Mouse (Mus musculus): Measurements from ENCODE around the gene Hyou1.
"Not testable (repeated sequence)": the region's sequence is repeated elsewhere in the genome, so short reads cannot be mapped to it uniquely, and the experiment has no call there.

Gene Hyou1

DNA sequence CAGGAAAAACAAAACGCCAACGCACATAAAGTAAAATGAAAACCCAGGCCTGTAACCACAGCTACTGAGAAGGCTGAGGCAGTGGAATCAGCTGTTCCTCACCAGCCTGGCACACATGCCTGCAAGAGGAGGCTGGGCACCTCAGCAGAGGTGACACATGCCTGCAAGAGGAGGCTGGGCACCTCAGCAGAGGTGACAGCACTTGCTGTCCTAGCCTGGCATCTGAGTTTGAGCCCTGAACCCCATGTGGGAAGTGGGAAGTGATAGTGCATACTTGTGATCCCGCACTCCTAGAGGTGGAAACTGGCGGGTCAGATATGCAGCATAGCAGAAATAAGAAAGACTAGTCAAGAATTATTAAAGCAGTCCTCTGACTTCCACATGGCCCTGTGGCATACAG is 27.9 kb upstream of the Hyou1 start:
- DNase-seq (ENCODE audit: low read depth, low spot score) = no peak

DNA sequence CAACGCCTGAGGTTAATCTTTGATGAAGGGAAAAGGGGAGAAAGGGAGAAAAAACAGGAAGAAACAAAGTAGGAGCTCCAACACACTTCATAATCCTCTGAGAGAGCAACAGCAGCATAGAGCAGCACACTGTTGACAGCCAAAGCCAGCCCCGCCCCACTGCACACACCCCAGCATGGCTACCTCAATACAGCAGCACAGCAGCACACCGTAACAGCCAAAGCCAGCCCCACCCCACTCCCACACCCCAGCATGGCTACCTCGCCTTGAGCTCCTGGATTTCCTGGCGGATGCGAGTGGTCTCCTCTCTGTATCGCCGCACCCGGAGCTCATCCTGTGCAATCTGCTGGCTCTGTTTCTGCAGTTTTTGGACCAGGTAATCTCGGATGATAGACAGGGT is 27.0 kb upstream of the Hyou1 start:
- DNase-seq (ENCODE audit: low read depth, low spot score) = no peak

- no peak for DNase-seq (ENCODE audit: low read depth, low spot score)
Measured at GRCm38 (mm10) chr9:44353142-44353541, 26.1 kb upstream of the Hyou1 start.

- no peak for DNase-seq (ENCODE audit: low read depth, low spot score)
Measured at GRCm38 (mm10) chr9:44357207-44357606, 22.1 kb upstream of the Hyou1 start.

DNA sequence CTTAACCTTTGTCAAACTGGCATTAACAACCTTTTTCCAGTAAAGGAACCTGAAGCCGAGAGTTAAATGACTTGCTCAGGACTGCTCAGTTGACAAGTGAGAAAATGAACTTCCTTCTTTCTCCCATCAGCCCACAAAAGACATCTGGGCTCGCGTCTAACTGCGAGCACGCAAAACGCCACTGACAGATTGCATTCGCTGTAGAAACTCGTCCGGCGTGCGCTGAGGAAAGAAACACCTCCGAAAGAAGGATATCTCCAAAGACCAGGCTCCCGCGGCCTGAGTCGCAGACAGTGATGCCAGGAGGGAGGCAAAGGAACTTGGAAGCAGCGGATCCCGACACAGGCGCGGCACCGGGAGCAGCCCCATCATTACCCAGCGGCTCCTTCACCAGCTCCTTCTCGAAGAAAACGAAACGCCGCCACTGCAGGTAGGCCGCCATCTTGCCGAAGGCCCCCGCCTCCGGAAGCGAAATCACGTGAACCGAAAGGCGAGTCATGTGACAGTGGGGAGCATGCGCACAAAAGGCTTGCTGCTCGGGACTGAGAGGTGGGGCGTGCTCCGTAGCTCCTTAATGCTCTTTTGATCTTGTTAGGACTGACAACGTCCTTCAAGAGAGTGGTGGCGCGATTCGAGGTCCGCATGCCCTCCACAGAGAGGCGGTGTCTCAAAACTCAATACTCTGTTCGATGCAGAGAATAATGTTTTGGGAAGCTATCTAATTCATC is 17.9 kb upstream of the Hyou1 start, which contains the start of gene Vps11:
Gene Vps11, minus strand, starts transcription at position 481 of the 728 bp plus-strand sequence.
- peak; percentile 94 for DNase-seq (ENCODE audit: low read depth, low spot score)

- not testable (repeated sequence) for DNase-seq (ENCODE audit: low read depth, low spot score)
Measured at GRCm38 (mm10) chr9:44361931-44362330, 17.4 kb upstream of the Hyou1 start.

GRCm38 (mm10) chr9:44364480-44364879 is 14.8 kb upstream of the Hyou1 start:
- no peak for DNase-seq (ENCODE audit: low read depth, low spot score)

DNA sequence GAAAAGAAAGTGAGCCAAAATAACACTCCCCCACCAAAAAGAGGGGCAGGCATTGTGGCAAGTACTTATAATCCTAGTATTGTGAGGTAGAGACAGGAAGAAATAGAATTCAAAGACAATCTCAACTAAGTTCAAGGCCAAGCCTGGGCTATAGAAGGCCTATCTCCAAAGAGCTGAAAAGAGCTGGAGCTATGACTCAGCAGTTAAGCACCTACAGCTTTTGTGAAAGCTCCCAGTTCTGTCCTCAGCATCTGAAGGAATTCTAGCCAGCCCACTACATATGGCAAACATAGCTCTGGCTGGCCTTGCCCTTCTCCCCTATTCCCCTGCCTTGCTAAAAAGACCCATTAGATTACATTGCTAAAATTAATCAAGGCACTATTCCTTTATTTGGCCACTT is 5.9 kb upstream of the Hyou1 start:
- no peak for DNase-seq (ENCODE audit: low read depth, low spot score)

- DNase-seq (ENCODE audit: low read depth, low spot score) = no peak
Measured at GRCm38 (mm10) chr9:44376141-44376540, 3.1 kb upstream of the Hyou1 start.

GRCm38 (mm10) chr9:44377335-44377734 is 2.0 kb upstream of the Hyou1 start:
- DNase-seq (ENCODE audit: low read depth, low spot score) = not testable (repeated sequence)

DNA sequence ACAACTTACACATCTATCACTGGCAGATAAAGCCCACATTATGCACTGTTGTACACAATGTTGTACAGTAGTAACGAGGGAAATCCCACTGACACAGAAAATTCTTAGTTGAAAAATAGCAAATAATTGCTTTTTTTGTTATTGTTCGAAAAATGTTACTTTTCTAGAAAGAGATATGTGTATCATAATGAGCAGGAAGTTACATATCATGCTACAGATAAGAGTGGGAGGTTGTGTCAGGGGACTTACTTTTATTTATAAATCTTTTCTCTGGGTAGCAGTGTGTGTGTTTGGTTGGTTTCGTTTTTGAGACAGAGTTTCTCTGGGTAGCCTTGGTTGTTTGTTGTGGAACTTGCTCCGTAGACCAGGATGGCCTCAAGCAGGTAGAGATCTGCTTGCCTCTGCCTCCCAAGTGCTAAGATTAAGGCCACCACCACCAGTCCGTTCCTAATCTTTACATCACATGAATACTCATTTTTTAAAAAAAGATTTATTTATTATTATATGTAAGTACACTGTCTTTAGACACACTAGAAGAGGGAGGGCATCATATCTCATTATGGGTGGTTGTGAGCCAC is 1.0 kb upstream of the Hyou1 start:
- no peak for DNase-seq (ENCODE audit: low read depth, low spot score)

GRCm38 (mm10) chr9:44379862-44380261 is 572 bp downstream of the Hyou1 start:
- no peak for DNase-seq (ENCODE audit: low read depth, low spot score)

DNA sequence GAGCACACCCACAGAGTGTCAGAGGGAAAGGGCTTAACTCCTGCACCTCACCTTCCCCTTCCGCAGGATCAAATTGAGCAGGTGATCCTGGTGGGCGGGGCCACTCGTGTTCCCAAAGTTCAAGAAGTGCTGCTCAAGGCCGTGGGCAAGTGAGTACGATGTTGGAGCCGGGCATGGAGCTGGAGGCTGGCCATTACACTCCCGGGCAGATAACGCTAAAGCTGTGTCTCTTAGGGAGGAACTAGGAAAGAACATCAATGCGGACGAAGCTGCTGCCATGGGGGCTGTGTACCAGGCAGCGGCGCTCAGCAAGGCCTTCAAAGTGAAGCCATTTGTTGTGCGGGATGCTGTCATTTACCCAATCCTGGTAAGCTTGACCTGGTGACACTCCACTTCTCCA is 5.3 kb downstream of the Hyou1 start:
- DNase-seq (ENCODE audit: low read depth, low spot score) = no peak

DNA sequence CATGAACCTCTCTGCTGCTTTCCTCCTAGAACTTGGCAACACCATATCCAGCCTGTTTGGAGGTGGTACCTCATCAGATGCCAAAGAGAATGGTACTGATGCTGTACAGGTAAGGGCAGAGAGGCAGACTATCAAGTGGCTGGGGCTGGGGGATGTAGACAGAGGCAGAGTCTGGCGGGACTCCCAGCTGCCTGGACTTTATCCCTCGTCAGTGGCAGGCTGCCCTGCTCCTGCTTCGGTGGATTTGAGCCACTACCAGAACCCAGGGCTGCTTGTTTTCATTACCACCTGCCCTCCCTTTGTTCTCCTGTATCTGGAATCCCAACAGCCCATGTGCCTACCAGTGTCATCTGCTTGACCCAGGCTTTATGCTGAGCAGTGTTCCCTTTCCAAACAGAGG is 7.9 kb downstream of the Hyou1 start:
- no peak for DNase-seq (ENCODE audit: low read depth, low spot score)

GRCm38 (mm10) chr9:44389273-44389672 is 10.0 kb downstream of the Hyou1 start:
- no peak for DNase-seq (ENCODE audit: low read depth, low spot score)

DNA sequence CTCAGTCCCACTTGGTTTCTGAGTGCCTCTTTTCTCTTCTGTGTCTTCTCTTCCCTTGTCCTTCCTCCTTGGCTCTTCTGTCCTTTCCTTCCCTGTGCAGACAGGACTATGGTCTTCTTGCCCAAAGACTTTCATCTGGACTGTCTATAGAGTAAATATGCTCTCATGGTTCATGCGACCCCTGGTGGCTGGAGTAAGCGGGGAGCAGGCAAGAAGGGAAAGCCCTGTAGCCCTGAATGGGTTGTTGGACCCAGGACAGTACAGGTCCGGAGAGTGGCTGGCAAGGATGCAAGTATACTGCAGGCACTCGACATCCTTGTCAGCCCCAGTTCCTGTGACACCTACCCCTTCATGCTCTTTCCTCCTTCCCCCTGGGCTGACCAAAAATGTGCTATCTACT is 12.2 kb downstream of the Hyou1 start:
- peak; percentile 68 for DNase-seq (ENCODE audit: low read depth, low spot score)

- peak; percentile 90 for DNase-seq (ENCODE audit: low read depth, low spot score)
Measured at GRCm38 (mm10) chr9:44396684-44397411, 17.6 kb downstream of the Hyou1 start, which contains the start of gene Slc37a4. Gene Slc37a4, plus strand, starts transcription at chr9:44396852.

DNA sequence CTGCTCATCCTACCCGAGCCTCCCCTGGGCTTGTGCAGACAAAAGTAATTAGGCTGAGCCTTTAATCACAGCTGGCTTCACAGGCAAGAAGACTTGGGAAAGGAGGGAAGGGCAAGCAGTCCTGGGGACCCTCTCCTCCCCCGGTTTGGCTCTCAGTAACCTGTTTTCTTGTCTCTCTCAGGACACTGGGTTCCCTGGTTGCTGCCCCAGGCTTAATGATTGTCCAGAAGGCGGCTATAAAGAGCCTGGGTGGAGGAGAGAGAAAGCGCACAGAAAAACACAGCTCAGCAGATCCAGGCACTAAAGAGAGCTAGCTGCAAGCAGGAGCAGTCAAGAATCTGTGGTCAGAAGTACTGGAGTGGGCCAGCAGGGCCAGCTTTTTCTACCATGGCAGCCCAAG is 18.8 kb downstream of the Hyou1 start:
- DNase-seq (ENCODE audit: low read depth, low spot score) = no peak

GRCm38 (mm10) chr9:44398551-44398950 is 19.3 kb downstream of the Hyou1 start:
- DNase-seq (ENCODE audit: low read depth, low spot score) = no peak

DNA sequence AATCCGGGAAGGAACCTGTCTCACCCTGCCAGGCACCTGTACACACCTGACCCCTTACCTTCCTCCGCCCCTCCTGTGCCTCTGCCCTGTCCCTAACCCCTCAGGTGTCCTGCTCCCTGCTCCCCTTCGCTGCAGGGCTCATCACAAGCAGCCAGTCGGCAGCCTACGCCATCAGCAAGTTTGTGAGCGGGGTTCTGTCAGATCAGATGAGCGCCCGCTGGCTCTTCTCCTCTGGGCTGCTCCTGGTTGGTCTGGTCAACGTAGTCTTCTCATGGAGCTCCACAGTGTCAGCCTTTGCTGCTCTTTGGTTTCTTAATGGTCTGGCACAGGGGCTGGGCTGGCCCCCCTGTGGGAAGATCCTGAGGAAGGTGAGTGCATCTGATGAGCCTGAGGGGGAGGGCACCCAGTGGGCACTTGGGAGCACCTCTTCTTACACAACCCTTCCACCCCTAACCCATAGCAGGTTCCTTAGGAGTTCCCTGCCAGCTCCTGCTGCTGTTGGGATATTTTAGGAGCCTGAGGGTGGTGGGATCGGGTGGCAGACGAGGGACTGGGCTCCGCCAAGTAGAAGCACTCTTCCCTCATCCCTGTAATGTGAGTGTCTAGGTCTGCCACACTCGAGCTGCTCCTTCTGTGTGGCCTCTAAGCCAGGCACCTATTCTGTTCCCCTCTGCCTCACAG is 20.0 kb downstream of the Hyou1 start:
- DNase-seq (ENCODE audit: low read depth, low spot score) = no peak

DNA sequence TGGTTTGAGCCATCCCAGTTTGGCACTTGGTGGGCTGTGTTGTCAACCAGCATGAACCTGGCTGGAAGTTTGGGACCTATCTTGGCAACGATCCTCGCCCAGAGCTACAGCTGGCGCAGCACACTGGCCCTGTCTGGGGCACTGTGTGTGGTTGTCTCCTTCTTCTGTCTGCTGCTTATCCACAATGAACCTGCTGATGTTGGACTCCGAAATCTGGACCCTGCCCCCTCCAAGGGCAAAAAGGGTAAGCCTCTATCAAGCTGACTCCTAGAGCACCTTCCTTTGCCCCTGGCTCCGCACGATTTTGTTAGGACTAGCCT is 20.5 kb downstream of the Hyou1 start:
- DNase-seq (ENCODE audit: low read depth, low spot score) = no peak

GRCm38 (mm10) chr9:44401081-44401480 is 21.8 kb downstream of the Hyou1 start:
- no peak for DNase-seq (ENCODE audit: low read depth, low spot score)
